Mouse (Mus musculus) heart, embryonic 11.5 days (tissue): ENCODE measurements at regions not wholly inside any gene's neighbourhood (a gene's known extent, or its start where the extent isn't known, plus 50 kb on each side); places are given as distances from the start of the nearest gene placed in this dataset.

Experiments
- ATAC-seq: fragments of 200-750 bp; cut with Nextera tagmentation; replicated peaks from 2 replicates; pipeline ENCODE4 v1.8.0; 2017; ENCODE audit warnings: moderate library complexity; ENCODE audit not compliant: insufficient number of reproducible peaks, low FRiP score, low TSS enrichment
- H3K27ac ChIP-seq: fragments of 300-500 bp; sonication (generic); 2 replicates; pipeline ENCODE4 v1.5.1; 2014; ENCODE audit warnings: mild to moderate bottlenecking, low read depth, low read length
- H3K27me3 ChIP-seq: fragments of 300-500 bp; sonication (generic); 2 replicates; pipeline ENCODE4 v1.6.1; 2014; ENCODE audit warnings: mild to moderate bottlenecking, low read length, mixed read lengths; ENCODE audit not compliant: control insufficient read depth, insufficient read depth
- H3K36me3 ChIP-seq: fragments of 300-500 bp; sonication (generic); 2 replicates; pipeline ENCODE4 v1.6.1; 2014; ENCODE audit warnings: mild to moderate bottlenecking, low read length, moderate library complexity, mixed read lengths; ENCODE audit not compliant: control insufficient read depth, insufficient read depth
- H3K4me1 ChIP-seq: fragments of 300-500 bp; sonication (generic); 2 replicates; pipeline ENCODE4 v1.6.1; 2014; ENCODE audit warnings: low read length; ENCODE audit not compliant: control insufficient read depth, insufficient read depth
- H3K4me2 ChIP-seq: fragments of 300-500 bp; sonication (generic); 2 replicates; pipeline ENCODE4 v1.6.1; 2014; ENCODE audit warnings: mild to moderate bottlenecking, moderate library complexity
- H3K4me3 ChIP-seq: fragments of 300-500 bp; sonication (generic); 2 replicates; pipeline ENCODE4 v1.5.1; 2014; ENCODE audit warnings: low read depth, low read length
- H3K9ac ChIP-seq: fragments of 300-500 bp; sonication (generic); 2 replicates; pipeline ENCODE4 v1.6.1; 2014; ENCODE audit warnings: mild to moderate bottlenecking, low read depth, low read length, moderate library complexity
- H3K9me3 ChIP-seq: fragments of 300-500 bp; sonication (generic); replicated peaks from 2 replicates; pipeline ENCODE4 v1.6.1; 2016; ENCODE audit warnings: low read length; ENCODE audit not compliant: control insufficient read depth
- WGBS: fragments of 180-500 bp; shearing (Covaris S2); extraction: QIAGEN DNeasy Blood & Tissue Kit; methylation state at CpG from one replicate; pipeline ENCODE4 v1.1.7; 2014; ENCODE audit not compliant: insufficient replicate concordance; 5-methylcytosine and 5-hydroxymethylcytosine counted together

DNA sequence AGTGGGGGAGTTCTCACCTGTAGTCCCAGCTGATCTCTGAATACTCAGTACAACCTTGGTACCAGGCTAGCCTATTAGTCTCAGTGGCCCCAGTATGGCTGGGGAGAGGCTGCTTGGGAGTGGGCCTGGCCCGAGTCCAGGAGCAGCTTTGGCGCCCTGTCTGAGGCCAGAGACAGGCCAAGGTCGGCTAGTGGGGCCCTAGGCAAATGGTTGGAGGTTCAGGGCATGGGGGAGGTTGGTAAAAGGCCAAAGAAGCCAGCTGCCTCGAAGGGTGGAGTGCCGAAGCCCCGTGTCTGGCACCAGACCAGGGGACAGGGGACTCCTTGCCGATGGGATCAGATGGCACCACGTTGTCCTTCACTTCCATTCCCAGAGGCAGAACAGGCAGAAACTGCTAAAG lies 182.9 kb downstream of the Maf start:
- ATAC-seq = no peak; the same call in 1 of the 2 replicates
- Histone ChIP-seq H3K9me3 (no peaks in the 10 kb centered on the region), H3K27ac (no peak overlapping the region), H3K27me3 (no peaks in the 10 kb centered on the region), H3K36me3 (no peaks in the 10 kb centered on the region), H3K4me1 (peaks cover 8% of the 10 kb centered on the region; the same call in 1 of the 2 replicates), H3K4me2 (no peak overlapping the region), H3K4me3 (no peak overlapping the region), H3K9ac (no peak overlapping the region)
- 77% methylated on average over 8 of the region's 8 CpGs for WGBS

- Histone ChIP-seq H3K4me2 (no peak overlapping the region), H3K27me3 (no peaks in the 10 kb centered on the region), H3K9ac (no peak overlapping the region), H3K36me3 (no peaks in the 10 kb centered on the region), H3K27ac (no peak overlapping the region), H3K4me1 (no peaks in the 10 kb centered on the region), H3K9me3 (no peaks in the 10 kb centered on the region), H3K4me3 (no peak overlapping the region)
- no peak for ATAC-seq
- 71% methylated on average over 5 of the region's 5 CpGs for WGBS
Observed at GRCm38 (mm10) chr8:115522527-115522926, 185.1 kb downstream of the Maf start.

DNA sequence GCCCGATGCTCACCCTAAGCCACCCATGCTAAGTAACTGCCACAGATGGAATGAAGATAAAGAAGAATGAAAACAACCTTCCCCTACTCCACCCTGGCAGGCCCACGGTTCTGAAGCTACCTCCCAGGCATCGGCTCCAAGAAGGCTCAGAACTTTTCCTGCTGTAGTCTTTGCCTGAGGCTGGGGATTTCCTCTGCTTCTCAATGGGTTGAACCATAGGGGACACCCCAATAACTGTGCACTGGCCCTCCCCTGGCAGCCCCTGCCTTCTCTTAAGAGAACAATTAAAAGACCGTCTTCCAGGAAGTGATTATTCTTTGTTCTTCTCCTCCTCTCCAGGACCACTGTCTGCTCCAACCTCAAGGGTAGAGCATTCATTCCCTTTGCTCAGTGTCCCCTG lies 191.9 kb downstream of the Maf start:
- no peak for ATAC-seq
- no peaks in the 10 kb centered on the region for H3K36me3 ChIP-seq
- H3K4me2 ChIP-seq = no peak overlapping the region
- H3K4me1 ChIP-seq = no peaks in the 10 kb centered on the region
- no peak overlapping the region for H3K4me3 ChIP-seq
- no peaks in the 10 kb centered on the region for H3K9me3 ChIP-seq
- no peak overlapping the region for H3K27ac ChIP-seq
- H3K9ac ChIP-seq = no peak overlapping the region
- WGBS = 55% methylated on average over 4 of the region's 4 CpGs
- no peaks in the 10 kb centered on the region for H3K27me3 ChIP-seq

DNA sequence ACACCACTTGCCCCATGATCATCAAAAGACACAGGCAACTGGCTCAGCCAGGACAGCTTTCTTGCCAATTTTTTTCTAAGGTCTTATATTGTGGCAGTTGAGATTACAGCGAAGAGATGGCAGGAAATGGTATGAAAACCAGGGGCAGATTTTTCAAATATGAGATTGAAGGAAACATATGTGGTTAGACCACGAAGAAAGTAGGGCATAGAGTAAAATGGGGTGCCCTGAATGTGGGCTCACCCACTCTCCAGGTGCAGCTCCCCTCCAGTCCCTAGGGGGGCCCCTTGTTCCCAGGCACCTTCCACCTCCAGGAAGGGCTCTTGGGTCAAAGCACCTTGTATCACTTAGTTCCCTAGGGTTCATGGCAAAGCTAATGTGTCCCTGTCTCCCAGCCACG lies 193.1 kb downstream of the Maf start:
- no peak overlapping the region for H3K4me3 ChIP-seq
- H3K9me3 ChIP-seq = no peaks in the 10 kb centered on the region
- no peak overlapping the region for H3K9ac ChIP-seq
- no peak overlapping the region for H3K27ac ChIP-seq
- no peak overlapping the region for H3K4me2 ChIP-seq
- H3K4me1 ChIP-seq = no peaks in the 10 kb centered on the region
- no peak for ATAC-seq
- H3K27me3 ChIP-seq = no peaks in the 10 kb centered on the region
- no peaks in the 10 kb centered on the region for H3K36me3 ChIP-seq
- WGBS = 61% methylated on average over 3 of the region's 3 CpGs

DNA sequence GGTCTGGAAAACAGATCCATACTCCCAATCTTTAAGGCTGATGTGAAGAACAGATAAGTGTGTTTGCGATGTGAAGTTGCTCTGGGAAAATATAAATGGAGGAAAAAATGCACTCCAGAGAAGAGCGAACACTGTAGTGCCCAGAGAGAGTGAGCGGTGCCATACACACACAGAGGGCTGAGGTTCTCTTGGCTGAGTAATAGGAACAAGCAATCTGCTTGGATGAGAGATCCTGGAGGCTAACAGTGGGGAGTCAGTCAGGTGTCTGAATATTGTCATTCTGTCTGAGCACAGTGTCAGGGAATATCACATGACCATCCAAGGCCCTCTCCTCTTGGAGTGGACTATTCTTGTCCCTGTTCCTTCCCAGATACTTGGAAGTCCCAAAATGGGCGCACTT lies 200.4 kb downstream of the Maf start:
- no peak overlapping the region for H3K4me2 ChIP-seq
- H3K4me1 ChIP-seq = no peaks in the 10 kb centered on the region
- H3K27me3 ChIP-seq = no peaks in the 10 kb centered on the region
- ATAC-seq = no peak
- H3K4me3 ChIP-seq = no peak overlapping the region
- no peak overlapping the region for H3K27ac ChIP-seq
- no peaks in the 10 kb centered on the region for H3K9me3 ChIP-seq
- 82% methylated on average over 4 of the region's 4 CpGs for WGBS
- H3K9ac ChIP-seq = no peak overlapping the region
- no peaks in the 10 kb centered on the region for H3K36me3 ChIP-seq

DNA sequence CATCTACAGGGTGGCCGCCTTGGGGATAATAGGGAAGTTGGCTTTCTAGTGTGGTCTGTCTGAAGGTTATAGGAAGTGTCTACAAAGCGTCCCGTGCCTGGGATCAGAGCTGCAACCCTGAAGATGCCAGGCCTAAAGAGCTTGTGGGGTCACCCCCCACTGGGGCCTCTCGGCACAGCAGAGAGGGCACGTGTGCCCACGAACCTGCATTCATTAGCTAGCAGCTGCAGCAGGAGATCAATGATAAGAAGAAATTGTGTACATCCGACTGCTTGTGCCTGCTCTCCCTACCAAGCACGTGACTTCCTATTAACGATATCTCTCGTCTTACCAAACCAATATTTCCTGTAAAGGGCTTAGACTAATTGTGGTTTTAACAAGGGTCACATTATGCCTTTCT lies 200.9 kb downstream of the Maf start:
- H3K4me2 ChIP-seq = no peak overlapping the region
- 75% methylated on average over 10 of the region's 10 CpGs for WGBS

GRCm38 (mm10) chr8:115496016-115496415 lies 211.6 kb downstream of the Maf start:
- H3K9me3 ChIP-seq = no peaks in the 10 kb centered on the region
- H3K9ac ChIP-seq = no peak overlapping the region
- no peaks in the 10 kb centered on the region for H3K4me1 ChIP-seq
- H3K36me3 ChIP-seq = no peaks in the 10 kb centered on the region
- no peak for ATAC-seq
- H3K4me2 ChIP-seq = no peak overlapping the region
- no peaks in the 10 kb centered on the region for H3K27me3 ChIP-seq
- H3K4me3 ChIP-seq = no peak overlapping the region
- 78% methylated on average over 1 of the region's 1 CpGs for WGBS
- H3K27ac ChIP-seq = no peak overlapping the region

More for the DNA sequence above, 200.9 kb downstream of the Maf start:
- Histone ChIP-seq H3K9me3 (no peaks in the 10 kb centered on the region), H3K27me3 (no peaks in the 10 kb centered on the region), H3K4me3 (no peak overlapping the region), H3K4me1 (no peaks in the 10 kb centered on the region), H3K27ac (no peak overlapping the region), H3K9ac (no peak overlapping the region), H3K36me3 (no peaks in the 10 kb centered on the region)
- no peak for ATAC-seq

GRCm38 (mm10) chr8:115494353-115494752 lies 213.2 kb downstream of the Maf start:
- H3K4me3 ChIP-seq = no peak overlapping the region
- H3K36me3 ChIP-seq = no peaks in the 10 kb centered on the region
- no peaks in the 10 kb centered on the region for H3K27me3 ChIP-seq
- no peak for ATAC-seq
- no peak overlapping the region for H3K9ac ChIP-seq
- no peaks in the 10 kb centered on the region for H3K9me3 ChIP-seq
- H3K27ac ChIP-seq = no peak overlapping the region
- H3K4me1 ChIP-seq = no peaks in the 10 kb centered on the region
- no peak overlapping the region for H3K4me2 ChIP-seq
- WGBS = 82% methylated on average over 8 of the region's 8 CpGs

- Histone ChIP-seq H3K9ac (no peak overlapping the region), H3K4me2 (no peak overlapping the region), H3K4me1 (no peaks in the 10 kb centered on the region), H3K36me3 (no peaks in the 10 kb centered on the region), H3K4me3 (no peak overlapping the region), H3K27me3 (no peaks in the 10 kb centered on the region), H3K9me3 (no peaks in the 10 kb centered on the region), H3K27ac (no peak overlapping the region)
- 45% methylated on average over 3 of the region's 3 CpGs for WGBS
- no peak for ATAC-seq
Observed at GRCm38 (mm10) chr8:115486904-115487303, 220.7 kb downstream of the Maf start.
